Mouse (Mus musculus) C2C12 (cell line): Measurements from ENCODE around the gene Tfap2a. TPM values are rescaled to one million over a fixed set of nuclear protein-coding genes. Genes with fewer than 3 reads are reported as not detected.

Source experiments
- H3K27me3 ChIP-seq: one replicate; pipeline ENCODE4 v1.6.1; 2011; ENCODE audit not compliant: control insufficient read depth, insufficient read depth, insufficient read length
- H3K36me3 ChIP-seq: one replicate; pipeline ENCODE4 v1.6.1; 2011; ENCODE audit not compliant: control insufficient read depth, insufficient read depth
- H3K4me3 ChIP-seq: one replicate; pipeline ENCODE4 v1.5.1; 2011; ENCODE audit warnings: mild to moderate bottlenecking, control low read depth; ENCODE audit not compliant: poor library complexity, insufficient read depth, severe bottlenecking
- H3K79me2 ChIP-seq: one replicate; pipeline ENCODE4 v1.6.1; 2011; ENCODE audit not compliant: control insufficient read depth, insufficient read depth
- H3K79me3 ChIP-seq: one replicate; pipeline ENCODE4 v1.6.1; 2011; ENCODE audit warnings: low read depth, control low read depth
- H3ac ChIP-seq: one replicate; pipeline ENCODE3; 2011; ENCODE audit warnings: low read depth; ENCODE audit not compliant: control insufficient read depth, insufficient read length
- CEBPB ChIP-seq: IDR thresholded peaks from one replicate; pipeline ENCODE4 v1.6.1; 2011; ENCODE audit warnings: low read depth, mild to moderate bottlenecking, control low read depth, moderate library complexity
- CTCF ChIP-seq: IDR thresholded peaks from one replicate; pipeline ENCODE4 v1.5.1; 2011; ENCODE audit not compliant: control insufficient read depth, insufficient read depth, insufficient read length
- FOSL1 ChIP-seq: IDR thresholded peaks from one replicate; pipeline ENCODE4 v1.8.0; 2011; ENCODE audit warnings: mild to moderate bottlenecking, low read length; ENCODE audit not compliant: poor library complexity, insufficient read depth, severe bottlenecking
- MAX ChIP-seq: IDR thresholded peaks from one replicate; pipeline ENCODE4 v1.6.1; 2011; ENCODE audit warnings: mild to moderate bottlenecking, control low read depth
- MYOD1 ChIP-seq: IDR thresholded peaks from one replicate; pipeline ENCODE4 v1.6.1; 2011; ENCODE audit warnings: low read depth; ENCODE audit not compliant: control insufficient read depth, insufficient read length
- MYOG ChIP-seq: IDR thresholded peaks from one replicate; pipeline ENCODE4 v1.6.1; 2011; ENCODE audit not compliant: control insufficient read depth, insufficient read length; ENCODE audit errors: extremely low read depth
- USF1 ChIP-seq: IDR thresholded peaks from one replicate; pipeline ENCODE4 v1.6.1; 2011; ENCODE audit warnings: low read depth, mild to moderate bottlenecking, control low read depth, moderate library complexity
- polyA plus RNA-seq: library from polyadenylated mRNA; unstranded; fragments of >200 nt; fragmentation: generic; extraction: Trizol; gene quantifications from one replicate; pipeline ENCODE4 v1.2.1, GENCODE M21; 2012; ENCODE audit warnings: missing spikeins

Gene Tfap2a
- polyA plus RNA-seq, 1 experiment = 0.89 TPM

DNA sequence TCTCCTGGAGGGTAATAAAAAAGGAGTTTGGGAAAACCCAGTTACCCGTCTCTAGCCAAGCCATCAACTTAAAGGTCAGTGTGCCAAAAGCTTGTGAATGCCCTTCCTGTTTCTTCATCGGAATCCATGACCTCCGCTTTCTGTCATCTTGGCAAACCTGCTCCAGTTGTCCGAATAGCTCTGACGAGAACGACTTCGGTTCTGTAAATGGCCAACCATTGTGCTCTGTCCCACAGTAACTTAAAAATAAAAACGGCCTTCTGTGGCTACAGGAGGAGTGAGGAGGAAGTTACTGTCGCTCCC, 11.4 kb upstream of the Tfap2a start:
- Histone ChIP-seq H3K79me2 (no peaks in the 10 kb centered on the region), H3ac (no peak overlapping the region), H3K36me3 (no peaks in the 10 kb centered on the region), H3K27me3 (peaks cover 3% of the 10 kb centered on the region), H3K79me3 (no peaks in the 10 kb centered on the region), H3K4me3 (no peak overlapping the region)
- TF ChIP-seq FOSL1 (no peak), MYOG (no peak), CEBPB (no peak), MAX (no peak), MYOD1 (no peak), CTCF (no peak)

DNA sequence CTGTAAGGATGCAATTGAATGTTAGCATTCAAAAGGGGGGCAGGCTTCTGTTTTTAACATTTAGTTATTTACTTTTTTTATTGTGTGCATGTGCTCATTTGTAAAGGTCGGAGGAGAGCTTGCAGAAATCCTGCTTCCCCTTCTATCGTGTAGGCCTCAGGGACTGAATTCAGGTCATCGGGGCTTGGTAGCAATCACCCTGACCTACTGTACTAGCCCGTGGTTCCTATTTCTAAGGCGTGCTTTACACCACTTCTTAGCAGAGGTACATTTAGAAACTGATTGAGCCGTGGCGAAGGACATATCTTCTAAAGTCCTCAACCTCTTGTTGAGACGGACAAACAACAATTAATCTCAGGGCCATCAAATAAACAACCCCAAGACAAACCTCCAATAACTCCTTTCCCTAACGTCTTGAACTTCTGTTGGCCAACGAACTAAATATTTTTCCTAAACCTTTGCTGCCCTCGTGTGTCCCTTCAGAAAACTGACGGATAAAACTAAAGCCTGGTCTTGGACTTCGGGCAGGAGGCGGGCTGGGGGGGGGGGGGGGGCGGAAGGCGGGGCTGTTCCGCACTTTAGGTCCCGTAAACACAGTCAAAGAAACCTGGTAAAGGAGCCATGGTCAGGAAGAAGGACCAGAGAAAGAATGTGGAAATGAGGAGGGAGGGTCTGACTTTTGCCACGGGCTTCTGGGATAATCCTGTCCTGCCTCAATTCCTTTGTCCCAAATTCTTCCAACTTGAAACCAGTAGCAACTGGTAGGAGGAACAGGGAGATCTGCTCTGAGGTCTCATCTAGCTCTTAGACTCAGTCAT, 10.8 kb upstream of the Tfap2a start:
- H3ac ChIP-seq = no peak overlapping the region
- TF ChIP-seq FOSL1 = no peak
- no peak for TF ChIP-seq CTCF
- TF ChIP-seq MYOG = no peak
- TF ChIP-seq USF1 = no peak
- no peak for TF ChIP-seq MAX
- TF ChIP-seq CEBPB = no peak
- no peak for TF ChIP-seq MYOD1
- no peak overlapping the region for H3K4me3 ChIP-seq
- no peaks in the 10 kb centered on the region for H3K79me2 ChIP-seq
- no peaks in the 10 kb centered on the region for H3K36me3 ChIP-seq
- H3K79me3 ChIP-seq = no peaks in the 10 kb centered on the region
- H3K27me3 ChIP-seq = peaks cover 9% of the 10 kb centered on the region

DNA sequence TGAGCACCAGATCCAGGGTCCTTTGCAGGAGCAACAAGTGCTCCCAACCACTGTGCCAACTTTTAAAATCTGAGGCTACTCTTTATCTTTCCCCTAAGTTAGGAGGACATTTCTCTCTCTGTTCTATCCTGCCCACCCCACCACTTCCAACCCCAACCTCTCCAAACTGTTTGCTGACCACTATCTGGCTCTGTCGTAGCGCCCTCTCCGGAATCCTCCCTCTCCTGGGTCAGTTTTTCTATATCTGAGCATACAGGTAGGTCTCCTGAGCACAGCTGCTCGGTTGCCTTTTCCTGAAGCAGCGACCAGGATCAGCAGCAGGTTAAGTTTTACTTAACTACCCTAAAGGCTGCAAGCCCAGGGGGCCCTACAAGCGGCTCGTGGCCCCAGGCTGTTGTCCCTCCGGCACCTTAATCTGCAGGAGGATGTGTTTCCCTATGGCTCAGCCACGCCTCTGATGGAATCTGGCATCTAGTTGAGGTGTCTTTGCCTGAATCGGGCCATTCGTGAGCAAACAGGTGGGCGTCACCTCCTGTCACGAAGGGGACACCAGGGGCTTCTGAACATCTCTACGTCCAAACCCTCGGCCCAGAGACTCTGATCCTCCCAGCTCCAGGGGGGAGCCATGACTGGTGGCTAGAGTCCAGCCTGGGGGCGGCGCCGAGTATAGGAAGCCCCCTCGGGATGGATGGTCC, 6.1 kb upstream of the Tfap2a start:
- TF ChIP-seq MYOG (no peak), MYOD1 (no peak), FOSL1 (no peak)
- peaks cover 50% of the 10 kb centered on the region for H3K27me3 ChIP-seq
- H3K79me2 ChIP-seq = no peaks in the 10 kb centered on the region
- no peak overlapping the region for H3K4me3 ChIP-seq
- H3K36me3 ChIP-seq = no peaks in the 10 kb centered on the region
- H3ac ChIP-seq = no peak overlapping the region
- no peaks in the 10 kb centered on the region for H3K79me3 ChIP-seq

DNA sequence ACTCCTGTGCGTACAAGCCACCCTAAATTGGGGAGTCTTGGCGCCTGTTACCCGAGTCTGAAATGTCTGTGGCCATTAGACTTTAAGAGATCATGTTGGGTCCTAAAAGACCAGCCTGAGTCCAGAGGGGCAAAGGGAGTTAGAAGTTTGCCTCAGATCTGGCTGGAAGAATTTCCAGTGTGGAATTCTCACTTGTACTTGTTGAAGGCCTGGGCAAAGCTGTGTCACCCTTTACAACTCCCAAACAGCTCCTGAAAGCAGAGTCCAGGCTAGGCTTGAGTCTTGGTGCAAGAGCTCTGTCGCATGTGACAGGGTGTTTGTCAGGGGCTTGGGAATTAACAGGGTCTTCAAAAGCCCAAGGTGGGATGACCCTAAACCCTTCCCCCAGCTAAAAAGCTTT, 5.0 kb upstream of the Tfap2a start:
- Histone ChIP-seq H3K79me3 (no peaks in the 10 kb centered on the region), H3K4me3 (no peak overlapping the region), H3K79me2 (no peaks in the 10 kb centered on the region), H3ac (no peak overlapping the region), H3K36me3 (no peaks in the 10 kb centered on the region), H3K27me3 (peaks cover 58% of the 10 kb centered on the region)
- no peak for TF ChIP-seq CEBPB
- TF ChIP-seq MAX = no peak
- no peak for TF ChIP-seq MYOD1
- no peak for TF ChIP-seq MYOG
- TF ChIP-seq CTCF = no peak
- no peak for TF ChIP-seq FOSL1
- TF ChIP-seq USF1 = no peak

DNA sequence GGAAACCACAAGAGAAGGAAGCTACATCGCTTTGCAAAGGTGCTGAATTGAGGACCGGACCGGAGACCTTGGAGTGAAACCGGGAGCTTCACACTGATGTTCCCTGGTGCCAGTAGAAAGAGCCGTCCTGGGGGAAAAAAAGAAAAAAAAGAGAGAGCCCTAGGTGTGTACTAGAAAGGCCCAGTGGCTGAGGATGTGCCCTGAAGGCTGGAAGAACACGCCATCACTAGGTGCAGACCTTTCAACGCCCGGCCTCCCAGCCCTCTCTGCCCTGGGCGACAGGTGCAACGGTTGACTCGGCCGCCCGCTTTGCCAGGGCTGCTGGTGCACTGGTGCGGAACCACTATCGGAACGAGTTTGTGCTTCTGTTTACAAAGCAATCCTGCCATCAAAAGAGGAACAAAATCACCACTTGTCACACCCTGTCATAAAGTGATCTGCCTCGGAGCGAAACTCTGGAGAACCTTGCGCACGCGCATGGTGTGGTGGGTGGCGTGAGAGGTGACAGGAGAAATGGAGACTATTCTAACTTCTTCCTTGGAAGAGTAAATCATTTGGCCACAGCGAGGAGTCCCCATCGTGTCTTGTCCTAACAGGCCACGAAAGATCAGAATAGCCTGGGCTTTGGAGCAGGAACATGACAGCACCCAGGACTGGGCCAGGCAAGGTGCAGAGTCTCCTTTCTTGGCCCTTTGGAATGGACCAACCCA, 3.8 kb upstream of the Tfap2a start:
- H3K27me3 ChIP-seq = peaks cover 70% of the 10 kb centered on the region
- TF ChIP-seq USF1 = no peak

DNA sequence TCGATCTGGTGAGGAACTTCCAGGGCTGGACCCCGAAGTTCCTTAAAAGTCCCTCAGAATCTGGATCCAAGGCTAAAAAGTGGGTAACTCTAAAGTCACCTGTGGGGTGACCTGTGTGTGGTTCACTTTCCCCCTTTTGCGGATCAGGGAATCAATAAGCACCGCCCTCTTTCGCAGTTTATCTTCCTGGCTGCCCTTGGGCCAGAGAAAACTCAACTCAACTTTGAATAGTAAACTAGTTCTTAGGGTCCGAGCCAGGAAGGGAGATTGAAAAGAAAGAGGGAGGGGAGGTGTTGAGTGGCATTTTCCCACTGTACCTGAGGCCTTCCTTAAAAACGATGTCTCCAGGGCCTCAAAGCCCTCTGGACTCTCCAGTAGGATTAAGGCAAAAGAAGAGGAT, 3.3 kb upstream of the Tfap2a start:
- Histone ChIP-seq H3K79me2 (no peaks in the 10 kb centered on the region), H3K36me3 (no peaks in the 10 kb centered on the region), H3ac (no peak overlapping the region), H3K79me3 (no peaks in the 10 kb centered on the region), H3K27me3 (peaks cover 72% of the 10 kb centered on the region), H3K4me3 (no peak overlapping the region)
- TF ChIP-seq CTCF (no peak), FOSL1 (no peak), MYOG (no peak), MAX (no peak), USF1 (no peak), MYOD1 (no peak), CEBPB (no peak)

More for the DNA sequence above, 3.8 kb upstream of the Tfap2a start:
- Histone ChIP-seq H3K79me3 (no peaks in the 10 kb centered on the region), H3K4me3 (no peak overlapping the region), H3ac (no peak overlapping the region), H3K79me2 (no peaks in the 10 kb centered on the region), H3K36me3 (no peaks in the 10 kb centered on the region)
